Mouse (Mus musculus) frontal cortex, postnatal 10 days (tissue): ENCODE data around the gene Zbtb42.

Experiments used
- DNase-seq, 2 experiments: peaks; one replicate each; pipeline ENCODE4 v3.0.0; 2022; ENCODE audit warnings: low spot score in 2 of 2, mixed read lengths in 1 of 2

Gene Zbtb42

DNA sequence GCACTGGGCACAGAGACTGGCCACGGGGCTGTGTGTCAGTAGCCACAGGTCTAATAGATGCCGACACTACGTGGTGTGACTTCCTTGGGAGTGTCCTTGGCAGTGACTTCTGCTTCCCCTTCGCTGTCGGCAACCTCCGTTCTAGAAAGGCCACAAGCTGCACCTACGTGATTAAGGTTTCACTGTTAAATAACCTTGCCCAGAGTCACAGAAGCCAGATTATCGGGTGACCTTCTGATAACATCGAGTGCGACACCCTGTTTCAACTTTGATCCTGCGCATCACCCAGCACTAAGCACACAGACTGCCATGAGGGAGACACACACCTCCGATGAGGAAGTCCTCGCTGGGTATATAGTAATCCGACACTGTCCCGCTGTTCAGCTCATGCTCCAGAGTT, 9.8 kb downstream of the Zbtb42 start:
- no peak for DNase-seq

DNA sequence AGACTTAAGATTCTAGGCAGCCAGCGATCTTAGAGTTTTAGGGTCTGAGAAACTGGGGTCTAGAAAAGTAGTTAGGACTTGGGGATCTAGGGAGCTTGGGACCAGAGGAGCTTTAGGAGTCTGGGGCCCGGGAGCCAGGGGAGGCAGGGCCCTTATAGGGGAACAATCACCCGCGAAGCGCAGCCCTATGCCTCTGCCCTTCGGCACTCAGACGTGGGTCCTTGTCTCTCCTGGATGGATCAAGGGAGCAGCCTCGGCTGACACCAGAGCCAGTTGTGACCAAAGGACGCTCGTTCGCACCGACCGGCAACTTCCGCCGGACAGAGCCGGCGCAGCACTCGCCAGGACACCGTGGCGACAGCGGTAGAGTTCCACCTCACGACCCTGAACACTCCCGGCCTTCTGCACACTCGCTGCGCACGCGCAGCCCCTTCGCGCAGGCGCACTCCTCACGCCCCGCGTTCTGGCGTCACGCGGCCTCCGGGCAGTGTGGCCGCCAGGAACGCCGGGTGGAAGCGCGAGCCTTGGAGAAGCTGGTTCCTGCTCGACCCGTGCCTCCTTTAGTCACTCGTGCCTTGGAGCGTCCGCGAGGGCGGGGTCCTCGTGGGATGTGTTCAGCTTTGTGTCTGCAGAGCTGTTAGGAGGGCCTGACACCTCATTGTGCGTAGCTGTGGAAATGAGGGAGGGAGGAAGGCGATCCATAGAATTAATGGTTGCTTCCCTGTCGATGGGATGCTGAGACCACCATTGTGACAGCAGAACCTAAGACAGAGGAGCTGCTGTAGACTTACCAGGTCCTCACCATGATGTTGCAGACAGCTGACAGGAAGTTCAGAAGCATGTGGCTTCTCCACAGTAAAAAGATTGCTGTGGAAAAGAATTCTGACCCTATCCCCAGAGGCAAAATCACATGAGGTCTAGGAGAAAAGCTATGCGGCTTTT, 14.8 kb downstream of the Zbtb42 start:
- DNase-seq, result peak; percentile 90 to 94

DNA sequence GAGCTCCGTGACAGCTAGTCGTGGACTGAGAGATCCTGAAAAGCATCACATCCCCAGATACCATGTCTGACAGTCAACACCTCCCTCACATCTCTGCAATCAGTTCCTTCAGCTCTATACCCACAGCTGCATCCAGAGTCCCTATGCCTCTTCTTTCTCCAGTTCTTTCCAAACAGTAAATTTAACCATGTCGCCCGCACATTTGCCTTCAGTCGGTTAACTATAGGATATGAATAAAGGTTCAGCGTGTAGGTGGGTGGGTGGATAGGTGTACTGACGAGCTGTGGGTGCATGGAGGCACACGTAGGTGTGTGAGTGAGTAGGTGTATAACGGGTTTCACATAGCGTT, 15.5 kb downstream of the Zbtb42 start:
- DNase-seq, result no peak

DNA sequence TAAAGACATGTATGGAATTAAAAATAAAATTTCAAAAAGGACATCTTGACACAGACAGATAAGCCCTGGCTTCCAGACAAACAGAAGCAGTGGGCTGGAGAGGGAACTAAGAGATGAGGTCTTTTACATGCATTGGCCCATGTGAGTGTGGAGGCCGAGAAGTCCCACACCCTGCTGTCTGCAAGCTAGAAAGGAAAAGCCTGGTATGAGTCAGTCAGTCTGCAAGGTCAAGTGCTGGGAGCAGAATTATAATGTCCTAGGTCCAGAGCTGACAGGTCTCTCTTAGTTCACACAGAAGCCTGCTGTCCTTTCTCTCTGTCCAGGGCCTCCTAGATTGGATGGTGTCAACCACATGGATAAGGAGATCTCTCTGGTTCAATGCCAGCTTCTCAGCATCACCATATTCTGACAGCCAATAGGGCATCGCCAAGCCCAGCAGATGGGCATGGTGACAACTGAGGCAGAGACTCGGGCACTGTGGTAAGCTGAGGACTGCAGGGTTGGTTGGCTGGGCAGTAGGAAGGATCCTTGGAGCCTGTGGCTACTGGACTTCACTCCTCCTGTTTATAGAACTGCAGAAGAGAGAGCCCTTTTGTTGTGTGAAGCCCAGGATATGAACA, 18.3 kb downstream of the Zbtb42 start:
- DNase-seq, result no peak

DNA sequence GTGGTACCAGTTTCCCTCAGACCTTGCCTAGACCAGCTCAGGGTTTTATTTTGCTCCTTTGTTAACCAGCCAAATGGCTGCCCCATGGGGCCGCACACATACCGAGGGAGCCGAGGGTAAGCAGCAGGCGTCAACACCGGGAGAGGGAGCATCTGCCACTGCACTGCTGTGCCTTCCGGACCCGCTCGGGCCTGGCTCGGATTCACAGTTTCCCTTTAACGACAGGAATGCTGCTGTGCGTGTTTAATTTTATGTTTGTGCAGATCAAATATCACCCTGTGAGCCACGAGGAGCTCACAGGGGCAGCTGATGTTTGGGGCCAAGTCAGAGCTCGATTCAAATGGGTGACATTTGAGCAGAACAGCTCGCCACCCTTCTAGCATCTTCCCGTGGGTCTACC, 21.9 kb downstream of the Zbtb42 start:
- no peak for DNase-seq

DNA sequence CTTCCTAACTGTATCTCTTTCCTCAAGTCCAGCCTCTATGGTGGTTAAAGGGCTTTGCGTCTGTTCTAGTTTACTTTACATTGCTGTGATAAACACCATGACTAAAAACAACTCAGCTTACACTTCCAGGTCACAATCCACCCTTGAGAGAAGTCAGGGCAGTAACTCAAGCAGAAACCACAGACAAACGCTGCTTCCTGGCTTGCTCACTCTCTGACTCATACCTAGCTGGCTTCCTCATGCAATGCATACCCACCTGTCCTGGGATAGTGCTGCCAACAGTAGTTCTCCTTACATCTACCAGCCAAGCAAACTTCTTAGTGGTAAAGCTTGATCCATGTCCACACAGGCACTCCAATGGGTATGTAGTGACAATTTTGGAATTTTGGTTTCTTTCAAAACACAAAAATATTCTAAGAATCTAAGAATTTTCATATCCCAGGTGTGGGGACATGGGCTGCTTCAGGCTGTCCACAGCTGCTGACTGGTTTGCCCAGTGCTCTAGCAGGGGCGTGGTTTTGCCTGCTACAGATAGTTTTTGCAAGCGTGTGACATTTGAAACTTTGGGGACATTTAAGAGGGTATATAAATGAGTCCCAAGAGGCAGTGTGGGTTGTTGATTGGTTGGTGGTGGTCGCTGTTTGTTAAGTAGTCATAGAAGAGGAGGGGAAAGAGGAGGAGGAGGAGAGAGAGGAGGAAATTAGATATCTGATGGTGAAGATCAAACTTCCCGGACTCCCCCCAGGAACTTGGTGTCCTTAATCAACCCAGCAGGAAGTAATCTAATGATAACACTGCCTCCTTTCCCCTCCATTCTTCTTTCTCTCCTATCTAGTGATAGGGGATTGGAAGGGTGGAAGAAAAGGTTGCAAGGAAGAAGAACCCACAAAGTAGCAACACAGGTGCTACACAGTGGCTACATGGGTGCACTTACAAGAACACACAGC, 24.0 kb downstream of the Zbtb42 start:
- DNase-seq, result no peak

DNA sequence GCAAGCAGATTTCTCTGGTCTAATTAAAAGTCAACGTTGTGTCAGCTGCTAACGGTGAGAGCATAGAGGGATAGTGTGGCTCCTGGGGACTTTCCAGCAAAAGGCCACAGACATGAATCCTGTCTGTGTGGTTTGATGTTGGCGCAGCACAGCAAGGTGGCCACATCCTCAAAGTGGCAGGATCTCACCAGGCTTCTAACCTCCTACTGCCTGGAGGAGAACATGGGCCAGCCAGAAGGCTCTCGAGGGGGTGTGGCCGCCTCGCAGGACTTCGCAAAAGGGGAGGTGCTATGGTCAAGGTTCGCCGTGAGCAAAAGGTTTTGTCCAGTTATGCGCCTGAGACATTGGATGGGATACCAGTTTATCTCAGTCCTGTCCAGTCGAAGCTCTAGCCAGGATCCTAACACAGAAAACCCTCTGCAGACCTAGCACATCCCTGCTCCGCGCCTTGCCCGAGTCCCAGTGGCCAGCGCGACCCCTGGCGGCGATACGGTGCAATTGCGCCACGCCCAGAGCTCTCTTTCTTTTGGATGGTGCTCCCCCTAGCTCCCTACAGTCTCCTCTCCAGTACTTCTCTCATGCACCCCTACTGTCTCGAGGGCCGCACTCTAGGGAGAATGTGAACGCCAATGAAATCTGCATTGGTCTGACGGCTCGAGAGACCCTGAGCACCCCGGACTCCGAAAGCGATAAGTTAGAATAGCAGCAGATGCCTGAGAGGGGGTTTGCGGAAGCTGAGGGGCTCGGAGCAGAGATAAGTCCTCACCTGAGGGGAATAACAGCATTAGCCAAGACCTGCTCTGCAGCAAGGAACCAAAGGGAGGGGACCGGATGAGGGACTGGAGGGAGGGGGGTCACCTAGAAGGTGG, 28.3 kb downstream of the Zbtb42 start:
- DNase-seq, result peak; percentile 55 to 86

DNA sequence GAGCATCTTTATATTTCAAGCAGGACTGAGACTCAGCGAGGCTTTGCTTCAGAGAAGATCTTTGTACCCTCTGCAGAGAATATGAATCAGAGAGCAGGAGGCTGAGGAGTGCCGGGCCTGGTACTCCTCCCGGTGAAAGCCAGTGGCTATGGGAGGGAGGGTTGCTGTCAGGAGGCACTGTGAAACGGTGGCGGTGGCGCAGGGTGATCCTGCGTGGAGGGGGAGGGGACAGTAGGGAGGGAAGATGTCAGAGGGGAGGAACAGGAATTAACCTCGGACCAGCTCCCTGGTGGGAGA, 28.9 kb downstream of the Zbtb42 start:
- DNase-seq, result no peak

DNA sequence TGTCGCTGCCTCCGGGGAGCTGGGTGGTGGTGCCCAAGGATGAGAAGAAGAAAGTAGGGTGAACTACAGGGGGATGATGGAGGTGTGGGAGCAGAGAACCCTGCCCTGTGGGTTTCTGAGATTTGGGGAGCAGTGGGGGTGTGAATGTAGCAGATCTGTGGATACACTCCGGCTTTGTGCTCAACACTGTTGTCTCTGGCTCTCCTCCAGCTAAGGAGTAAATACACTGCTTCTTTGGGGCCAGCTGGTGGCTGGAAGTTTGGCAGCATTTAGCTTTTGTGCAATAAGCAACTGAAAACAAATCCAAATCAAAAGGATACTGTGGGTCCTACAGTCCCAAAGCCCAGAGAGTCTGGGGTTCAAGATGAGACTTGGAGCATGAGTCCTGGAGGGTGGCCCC, 35.4 kb downstream of the Zbtb42 start:
- DNase-seq, result no peak

DNA sequence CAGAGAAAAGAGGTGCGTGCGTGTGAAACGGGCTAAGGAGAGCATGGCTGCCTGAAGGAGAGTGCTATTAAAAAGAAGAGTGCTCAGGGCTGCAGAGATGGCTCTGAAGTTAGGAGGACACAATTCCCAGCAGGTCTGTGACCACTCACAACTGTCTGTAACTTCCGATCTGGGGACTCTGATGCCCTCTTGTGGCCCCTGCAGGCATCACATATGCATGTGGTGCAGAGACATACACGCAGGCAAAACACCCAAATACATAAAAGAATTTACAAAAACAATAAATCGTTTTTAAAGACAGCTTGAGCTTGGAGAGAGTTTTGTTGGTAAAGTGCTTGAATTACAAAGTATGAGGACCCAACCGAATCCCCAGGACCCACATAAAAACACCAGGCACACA, 38.5 kb downstream of the Zbtb42 start:
- no peak for DNase-seq

DNA sequence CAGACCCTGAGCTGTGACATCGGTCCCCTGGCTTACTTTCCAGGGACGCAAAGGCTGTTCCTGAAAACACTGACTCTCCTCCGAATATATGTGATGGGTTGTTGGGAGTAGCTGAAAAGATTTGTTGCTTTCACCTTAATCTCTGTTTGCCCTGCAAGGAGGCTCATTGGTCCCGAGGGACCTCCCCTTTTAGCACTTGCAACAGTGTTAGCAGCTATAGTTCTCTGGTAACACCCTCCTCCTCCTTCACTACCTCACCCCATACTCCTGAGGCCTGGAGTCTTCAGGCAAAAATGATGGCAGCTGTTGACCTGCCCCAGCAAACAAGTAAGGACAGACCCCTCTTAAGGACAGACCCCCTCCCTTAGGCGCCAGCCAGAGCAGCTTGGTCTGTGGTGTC, 40.4 kb downstream of the Zbtb42 start:
- DNase-seq, result no peak

DNA sequence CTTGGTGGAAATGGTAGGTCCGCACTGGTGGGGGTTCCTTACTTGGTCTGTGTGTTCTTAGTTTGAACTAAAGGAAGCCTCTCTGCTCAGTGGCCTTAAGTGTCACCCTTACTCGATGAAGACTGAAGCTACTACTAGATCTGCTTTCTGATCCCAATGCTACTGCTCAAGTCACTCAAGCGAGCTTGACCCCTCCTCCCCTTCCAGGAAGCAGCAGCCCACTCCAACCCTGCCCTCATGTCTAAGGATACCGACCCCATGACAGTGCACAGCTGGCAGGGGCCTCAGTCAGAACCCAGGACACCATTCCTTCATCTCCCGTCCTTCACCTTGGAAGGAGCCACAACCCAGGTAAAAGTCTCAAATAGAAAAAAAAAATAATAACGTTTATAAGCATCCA, 41.6 kb downstream of the Zbtb42 start, which contains the start of gene Cep170b:
Gene Cep170b, plus strand, starts transcription at position 240 of the 400 bp plus-strand sequence.
- no peak for DNase-seq

DNA sequence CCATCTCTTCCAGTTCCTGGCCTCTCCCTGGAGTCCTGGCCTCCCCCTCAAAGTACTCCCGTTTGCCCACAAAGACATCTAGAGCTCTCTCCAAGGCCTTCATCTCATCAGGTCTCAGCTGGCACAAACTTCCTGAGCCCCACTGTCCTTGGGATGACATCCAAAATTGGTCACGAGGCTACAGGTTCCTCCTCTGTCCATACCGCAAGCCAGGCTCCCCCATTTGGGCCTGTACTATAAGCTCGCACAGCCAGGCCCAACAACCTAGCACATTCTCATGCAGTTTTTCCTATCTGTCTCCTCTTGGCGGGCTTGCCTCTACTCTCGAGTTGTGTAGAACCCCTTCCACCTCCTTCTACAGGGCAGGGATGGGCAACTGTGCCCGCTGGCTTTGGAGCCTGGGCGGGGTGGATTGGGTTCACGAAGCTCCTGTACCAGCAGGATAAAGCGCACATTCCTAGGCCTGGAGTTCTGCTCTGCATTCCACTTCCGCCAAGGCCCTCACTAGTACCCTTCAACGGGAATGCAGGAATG, 42.3 kb downstream of the Zbtb42 start:
- DNase-seq, result no peak

DNA sequence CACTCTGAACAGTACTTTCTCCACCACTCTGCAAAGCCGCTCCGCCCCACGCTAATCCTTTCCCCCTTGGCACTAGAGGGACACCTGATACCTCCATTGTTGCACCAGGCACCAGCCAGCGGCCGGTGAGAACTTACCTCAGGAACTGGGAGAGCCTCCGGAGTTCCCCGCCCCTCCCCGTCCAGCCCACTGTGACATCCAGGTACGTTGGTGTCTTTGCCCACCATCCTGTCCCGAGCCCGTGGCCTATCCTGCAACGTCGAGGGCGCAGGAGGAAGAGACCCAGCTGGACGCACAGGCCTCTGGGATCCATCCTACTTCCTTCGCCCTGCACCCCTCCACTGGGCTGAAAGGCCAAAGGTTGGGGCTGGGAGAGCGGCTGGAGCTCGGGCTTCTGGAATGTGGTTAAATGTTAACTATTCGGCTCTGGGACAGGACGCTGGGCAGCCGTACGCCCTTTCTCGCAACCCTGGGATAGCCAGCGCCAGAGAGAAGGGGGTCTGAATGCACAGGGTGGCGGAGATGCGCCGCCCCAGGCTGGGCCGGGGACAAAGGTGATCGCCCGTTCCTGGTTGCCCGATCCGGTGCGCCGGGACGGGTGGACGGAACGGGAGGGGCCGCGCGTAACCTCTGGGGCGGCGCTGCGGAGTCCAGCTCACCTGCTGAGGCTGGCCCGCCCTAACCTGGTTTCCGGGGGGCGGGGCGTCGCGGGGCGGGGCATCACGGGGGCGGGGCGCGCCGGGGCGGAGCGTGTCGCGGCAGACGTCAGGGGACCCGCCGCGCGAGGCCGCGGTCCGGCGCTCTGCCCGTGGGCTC, 43.0 kb downstream of the Zbtb42 start:
- no peak for DNase-seq

DNA sequence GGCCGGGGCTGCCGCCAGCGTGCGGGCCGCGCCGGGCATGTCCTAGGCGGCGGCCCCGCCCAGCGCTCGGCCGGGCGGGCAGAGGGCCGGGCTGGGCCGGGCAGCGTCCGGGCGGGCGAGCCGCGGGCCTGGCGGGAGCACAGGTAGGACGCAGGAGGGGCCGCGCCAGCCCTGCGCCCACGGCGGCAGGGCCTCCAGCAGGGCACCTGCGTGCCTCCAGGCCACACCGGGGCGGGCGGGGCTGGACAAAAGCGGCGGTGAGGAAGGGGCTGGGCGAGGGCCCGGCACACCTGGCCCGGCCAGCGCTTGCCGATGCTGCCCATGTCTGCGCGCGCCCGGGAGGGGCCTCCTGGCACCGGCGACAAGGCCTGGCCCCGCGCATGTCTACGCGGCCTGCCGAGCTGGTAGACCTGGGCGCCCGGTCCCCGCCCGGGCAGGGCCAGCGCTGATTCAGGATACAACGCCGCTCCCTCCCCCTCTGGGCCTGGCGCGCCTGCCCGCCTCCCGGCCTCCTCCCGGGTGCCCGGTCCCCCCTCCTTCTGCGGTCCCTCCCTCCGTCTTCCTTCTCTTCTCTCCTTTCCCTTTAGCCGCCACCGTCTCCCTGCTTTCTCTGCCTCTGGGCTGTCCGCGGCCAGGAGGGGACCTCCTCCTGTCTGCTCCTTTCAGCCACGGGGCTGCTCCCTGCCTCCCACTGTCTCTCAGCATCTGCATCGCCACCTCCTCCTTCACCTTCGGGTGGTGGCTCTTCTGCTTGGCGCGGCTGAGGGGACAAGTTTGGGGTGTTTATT, 43.8 kb downstream of the Zbtb42 start:
- DNase-seq, result no peak

DNA sequence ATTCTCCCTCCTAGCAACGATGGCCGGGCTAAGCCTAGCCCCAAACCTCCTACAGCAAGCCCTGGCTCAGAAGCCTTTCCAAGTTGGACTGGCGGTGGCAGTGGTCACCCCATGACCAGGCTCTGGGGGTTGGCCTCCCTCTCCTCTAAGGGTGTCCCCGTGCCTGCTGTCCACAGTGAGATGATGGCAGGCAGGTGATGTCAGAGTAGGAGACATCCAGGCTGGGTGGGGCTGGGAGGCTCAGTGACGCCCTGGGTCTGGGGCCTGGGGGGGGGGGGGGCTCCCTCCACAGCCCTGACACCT, 44.4 kb downstream of the Zbtb42 start:
- DNase-seq, result no peak

DNA sequence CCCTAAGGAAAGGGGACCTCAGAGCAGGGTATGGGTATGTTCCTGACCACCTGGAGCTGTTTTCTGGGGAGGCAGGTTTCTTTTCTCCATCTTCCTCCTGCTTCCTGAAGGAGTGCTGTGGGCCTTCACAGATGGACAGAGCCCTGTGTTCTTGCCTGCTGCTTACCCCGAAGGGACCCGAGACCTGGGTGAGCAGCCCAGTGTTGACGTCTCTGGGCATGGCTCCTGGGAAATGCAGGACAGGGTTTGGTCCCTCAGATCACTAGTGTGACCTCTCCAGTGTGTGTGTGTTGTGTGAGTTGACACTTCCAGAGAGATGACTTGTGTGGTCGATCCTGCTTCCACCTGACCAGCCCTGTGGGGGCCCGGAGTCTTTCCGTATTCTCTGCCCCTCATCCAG, 44.8 kb downstream of the Zbtb42 start:
- no peak for DNase-seq

DNA sequence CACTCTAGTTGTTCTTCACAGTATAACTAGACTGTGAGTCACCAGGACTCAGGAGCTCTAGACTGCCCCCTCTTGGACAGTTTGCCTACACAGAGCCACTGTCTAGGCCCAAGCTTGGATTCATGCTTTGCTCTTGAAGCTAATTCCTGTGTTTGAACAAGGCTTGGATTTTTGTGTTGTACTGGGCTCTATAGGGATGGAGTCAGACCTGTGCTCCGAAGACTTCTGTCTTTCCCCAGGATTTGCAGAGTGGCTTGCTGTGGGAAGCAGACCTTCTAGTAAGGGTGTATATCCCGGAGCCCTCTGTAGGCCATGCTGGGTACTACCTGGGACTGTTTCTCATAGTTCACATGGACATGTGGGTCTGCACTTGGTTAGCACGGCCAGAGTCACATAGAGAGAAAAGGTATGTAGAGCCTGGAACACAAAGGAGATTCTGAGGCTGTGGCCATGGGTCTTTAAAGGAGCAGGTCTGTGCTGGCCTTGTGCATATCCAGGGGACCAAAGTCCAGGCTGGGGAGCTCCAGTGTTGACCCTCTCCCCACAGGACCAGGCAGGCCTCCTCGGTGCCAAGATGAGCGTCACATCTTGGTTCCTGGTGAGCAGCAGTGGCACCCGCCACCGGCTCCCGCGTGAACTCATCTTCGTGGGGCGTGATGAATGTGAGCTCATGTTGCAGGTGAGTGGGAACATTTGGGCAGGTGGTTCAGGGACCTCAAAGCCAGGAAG, 45.6 kb downstream of the Zbtb42 start:
- peak in 1 of 2 experiments; percentile 63 for DNase-seq

DNA sequence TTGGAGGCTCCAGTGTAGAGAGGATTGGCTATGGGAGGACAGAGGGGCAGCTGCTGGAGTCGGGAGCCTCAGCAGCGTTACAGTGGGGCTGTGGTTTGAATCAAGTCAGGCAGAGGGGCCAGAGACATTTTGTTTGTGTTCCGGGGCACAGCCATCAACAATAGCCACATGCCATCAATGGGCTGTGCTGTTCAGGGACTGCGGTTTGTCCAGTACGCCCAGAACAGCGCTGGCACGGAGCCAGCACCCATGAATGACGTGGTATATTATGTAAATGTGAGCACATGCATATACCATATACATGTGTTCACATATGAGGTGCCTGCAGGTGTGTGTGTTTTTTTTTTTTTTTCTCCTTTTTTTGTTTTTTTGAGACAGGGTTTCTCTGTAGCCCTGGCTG, 49.2 kb downstream of the Zbtb42 start:
- no peak for DNase-seq
